Mouse (Mus musculus): ENCODE measurements around the gene Olfr194.
"Not testable (repeated sequence)": the region's sequence is repeated elsewhere in the genome, so short reads cannot be mapped to it uniquely, and the experiment has no call there.

The Olfr194 gene

GRCm38 (mm10) chr16:59120969-59121368, at the start of gene Olfr194:
Olfr194 (minus strand) TSS chr16:59121069.
- DNase-seq: no peak

DNA sequence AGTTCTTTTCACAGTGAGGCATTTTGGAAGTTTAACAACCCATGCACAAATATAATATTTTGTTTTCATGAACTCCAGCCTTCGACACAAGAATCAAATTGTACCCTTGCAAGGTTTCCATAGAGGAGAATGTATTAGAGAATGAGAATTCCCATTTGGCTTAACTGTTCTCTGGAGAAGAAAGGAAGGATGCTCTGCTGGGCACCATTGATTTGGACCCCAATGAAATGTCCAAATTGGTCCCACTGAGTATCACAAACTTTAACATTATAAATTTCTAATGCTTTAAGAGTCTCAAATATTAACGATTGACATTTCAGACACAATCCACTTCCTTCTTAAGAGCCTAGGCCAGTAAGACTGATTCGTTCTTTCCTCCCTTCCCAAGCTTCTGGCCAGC, 49.5 kb upstream of the Olfr194 start, which contains the start of gene Olfr196:
Olfr196 (minus strand) TSS at position 101 of the 400 bp plus-strand sequence.
- no peak for DNase-seq

DNA sequence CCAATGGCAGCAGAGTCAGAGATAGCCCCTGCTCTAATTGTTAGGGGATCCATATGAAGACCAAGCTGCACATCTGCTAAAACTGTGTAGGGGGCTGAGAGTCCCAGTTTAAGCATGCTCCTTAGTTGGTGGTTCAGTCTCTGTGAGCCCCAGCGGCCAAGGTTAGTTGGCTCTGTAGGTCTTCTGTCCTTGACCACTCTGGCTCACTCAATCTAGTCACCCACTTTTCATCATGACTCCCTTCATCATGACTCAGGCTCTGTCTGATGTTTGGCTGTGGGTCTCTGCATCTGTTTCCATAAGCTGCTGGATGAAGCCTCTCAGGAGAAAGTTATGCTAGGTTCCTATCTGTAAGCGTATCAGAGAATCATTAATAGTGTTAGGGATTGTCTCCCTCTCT, 31.1 kb upstream of the Olfr194 start:
- no peak for DNase-seq

DNA sequence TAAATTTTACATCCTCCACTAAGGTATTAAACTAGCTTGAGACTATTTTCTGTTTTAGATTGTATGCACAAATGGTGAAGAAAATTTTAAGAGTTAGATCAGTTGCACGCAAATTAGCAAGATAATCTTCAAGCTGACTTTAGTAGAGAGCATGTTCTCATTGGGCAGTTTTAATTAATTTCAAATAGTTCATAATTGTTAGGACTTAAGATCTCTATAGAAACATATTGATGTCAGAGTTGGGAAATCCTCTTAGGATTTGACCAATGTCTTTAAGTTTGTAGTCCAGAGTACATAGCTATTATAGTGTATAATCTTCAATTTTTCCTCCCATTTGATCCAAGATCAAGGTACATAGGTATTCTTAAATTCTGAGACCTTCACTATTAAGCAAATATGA, 25.9 kb upstream of the Olfr194 start, which contains the start of gene Olfr195:
Olfr195 (plus strand) TSS at position 301 of the 400 bp plus-strand sequence.
- DNase-seq: no peak

DNA sequence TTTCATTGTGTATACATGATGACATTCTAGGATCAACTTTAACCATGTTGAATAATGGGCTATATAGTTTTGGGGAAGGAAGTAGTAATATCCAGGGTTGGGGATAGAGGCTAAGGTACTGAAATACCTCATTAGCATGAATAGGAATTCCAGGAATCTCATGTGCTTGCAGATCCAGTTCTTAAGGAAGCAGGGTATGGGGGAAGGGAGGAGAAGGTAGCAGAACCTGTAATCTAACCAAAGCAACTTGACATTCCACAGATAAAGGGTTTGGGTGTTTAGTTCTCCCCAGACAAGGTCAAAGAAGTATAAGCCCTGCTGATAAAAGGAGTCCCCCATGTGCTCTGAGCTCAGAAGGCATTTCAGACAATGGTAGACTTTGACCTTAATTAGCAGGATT, 20.2 kb upstream of the Olfr194 start:
- no peak for DNase-seq

GRCm38 (mm10) chr16:59130740-59131139, 9.9 kb upstream of the Olfr194 start:
- DNase-seq: no peak

DNA sequence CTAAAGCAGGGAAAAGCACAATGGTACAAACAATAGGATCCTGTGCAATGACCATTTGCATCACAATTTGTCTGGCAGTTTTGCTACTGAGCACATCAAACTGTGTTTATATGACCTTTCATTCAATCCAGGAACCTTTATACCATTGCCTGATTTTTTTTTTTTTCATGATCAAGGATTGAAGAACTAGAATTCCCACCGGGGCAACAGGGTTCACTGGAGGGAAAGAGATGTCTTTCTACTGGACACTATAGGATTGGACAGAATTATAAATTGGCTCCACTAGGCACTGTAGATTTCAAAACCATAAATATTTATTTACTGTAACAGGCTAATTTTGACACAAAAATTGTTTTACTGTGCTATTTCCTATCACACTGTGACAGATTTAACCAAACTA, 9.1 kb downstream of the Olfr194 start, which contains the start of gene Olfr193:
Olfr193 (minus strand) TSS at position 101 of the 400 bp plus-strand sequence.
- DNase-seq: no peak

GRCm38 (mm10) chr16:59108522-59108921, 12.3 kb downstream of the Olfr194 start:
- DNase-seq: not testable (repeated sequence)

- DNase-seq: no peak
Measured at GRCm38 (mm10) chr16:59105312-59105711, 15.6 kb downstream of the Olfr194 start.

DNA sequence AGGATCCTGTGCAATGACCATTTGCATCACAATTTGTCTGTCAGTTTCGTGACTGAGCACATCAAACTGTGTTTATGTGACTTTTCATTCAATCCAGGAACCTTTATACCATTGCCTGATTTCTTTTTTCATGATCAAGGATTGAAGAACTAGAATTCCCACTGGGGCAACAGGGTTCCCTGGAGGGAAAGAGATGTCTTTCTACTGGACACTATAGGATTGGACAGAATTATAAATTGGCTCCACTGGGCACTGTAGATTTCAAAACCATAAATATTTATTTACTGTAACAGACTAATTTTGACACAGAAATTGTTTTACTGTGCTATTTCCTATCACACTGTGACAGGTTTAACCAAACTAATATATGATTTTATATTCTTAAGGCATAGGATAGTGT, 31.1 kb downstream of the Olfr194 start, which contains the start of gene Olfr191:
Olfr191 (minus strand) TSS at position 101 of the 400 bp plus-strand sequence.
- DNase-seq: not testable (repeated sequence)

GRCm38 (mm10) chr16:59081113-59081512, 39.8 kb downstream of the Olfr194 start:
- not testable (repeated sequence) for DNase-seq

- no peak for DNase-seq
Measured at GRCm38 (mm10) chr16:59077905-59078304, 43.0 kb downstream of the Olfr194 start, which contains the start of gene Olfr190. Olfr190 (minus strand) TSS chr16:59078005.

DNA sequence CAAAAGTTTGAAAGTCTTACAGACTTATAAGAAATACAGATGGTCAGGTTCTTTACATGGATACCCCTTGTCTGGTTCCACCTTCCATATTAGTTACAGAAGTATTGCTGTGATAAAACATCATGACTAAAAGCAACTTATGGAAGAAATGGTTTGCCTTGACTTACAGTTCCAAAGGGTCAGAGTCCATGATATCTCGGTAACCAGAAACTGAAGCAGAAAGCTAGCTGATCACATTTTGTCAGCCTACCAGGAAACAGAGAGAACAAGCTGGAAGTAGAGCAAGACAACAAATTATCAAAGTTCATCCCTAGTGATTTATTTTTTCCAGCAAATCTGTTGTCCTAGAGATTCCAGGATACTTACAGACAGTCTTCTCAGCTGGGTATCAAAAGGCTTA, 47.3 kb downstream of the Olfr194 start:
- DNase-seq: no peak

DNA sequence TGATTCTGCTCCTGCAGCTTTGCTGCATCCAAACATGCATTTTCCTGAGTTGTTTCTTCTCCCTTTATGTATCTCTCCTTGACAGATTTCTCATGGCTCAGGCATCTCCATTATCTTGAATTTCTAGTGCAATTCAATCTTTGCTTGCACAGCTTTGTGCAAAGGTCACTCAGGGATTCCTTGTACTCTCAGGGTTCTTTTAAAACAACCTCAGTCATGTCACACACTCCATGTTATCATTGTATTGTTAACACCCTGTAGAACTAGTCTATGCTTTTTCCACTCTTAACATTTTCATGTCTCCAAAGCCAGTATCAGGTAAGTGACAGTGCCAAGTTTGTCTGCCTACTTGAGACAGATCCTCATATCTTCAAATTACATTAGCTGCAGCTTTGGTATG, 49.1 kb downstream of the Olfr194 start:
- no peak for DNase-seq
